ENCODE assay signal across 25 mouse cellular contexts in genomic region chr12:25297960-25298359, GRCm38 (mm10).
DNase-seq lines count a peak whose midpoint lies in the region; ATAC-seq and TF ChIP-seq lines count a peak whose summit lies in the region.
"Had no signal": no experiment of that assay in that cellular context is flagged by ENCODE, and none has a peak within 500 bp of the region (broad histone marks: within the 10 kb centered on the region; RNA-seq: fewer than 3 reads in every experiment).

No protein-coding gene starts in this region.

- no peak for TF ChIP-seq EP300 in heart, postnatal 0 days (IDR thresholded peaks at IDR 0.05; ENCODE audit: low read depth)

- H3K36me3 ChIP-seq in heart, embryonic 12.5 days: no peaks in the 10 kb centered on the region
- no peaks in the 10 kb centered on the region for H3K36me3 ChIP-seq in heart, postnatal 0 days (replicated peaks; ENCODE audit: control insufficient read depth, insufficient read depth, low read length)
- H3K36me3 ChIP-seq: embryonic facial prominence, embryonic 15.5 days; forebrain, embryonic 15.5 days; G1E; hindbrain, embryonic 13.5 days had no signal

- no peaks in the 10 kb centered on the region for H3K27me3 ChIP-seq in heart, embryonic 12.5 days (replicated peaks)
- no peaks in the 10 kb centered on the region for H3K27me3 ChIP-seq in heart, postnatal 0 days (ENCODE audit: control insufficient read depth, insufficient read depth, low read length)
- H3K27me3 ChIP-seq: embryonic facial prominence, embryonic 15.5 days; forebrain, embryonic 15.5 days; hindbrain, embryonic 13.5 days; Patski had no signal

- H3K9ac ChIP-seq in heart, embryonic 12.5 days: no peak overlapping the region
- H3K9ac ChIP-seq in heart, postnatal 0 days (replicated peaks; ENCODE audit: low read depth, low read length): no peak overlapping the region
- H3K9ac ChIP-seq: embryonic facial prominence, embryonic 15.5 days; forebrain, embryonic 15.5 days; hindbrain, embryonic 13.5 days had no signal

- DNase-seq in heart, postnatal 25 days (ENCODE audit: low spot score): no peak
- DNase-seq in heart, postnatal 0 days (ENCODE audit: low spot score): peak; percentile 30
- DNase-seq in heart, adult 18-20 months: no peak
- DNase-seq in testis, postnatal 10 days (ENCODE audit: low spot score): peak; percentile 26
- DNase-seq in testis, postnatal 14 days (ENCODE audit: low spot score): no peak
- DNase-seq in cerebellum, postnatal 25 days: no peak
- DNase-seq: adrenal gland, postnatal 14 days; B cell, adult 2 months; cerebellum, adult 11-12 months; cerebellum, adult 9-10 months; cerebellum, postnatal 36 days; gastrocnemius, postnatal 36 days; heart, adult 2 months; kidney, adult 11 months; kidney, adult 9 months had no signal

- no peak overlapping the region for H3K4me2 ChIP-seq in heart, embryonic 12.5 days
- no peak overlapping the region for H3K4me2 ChIP-seq in heart, postnatal 0 days (ENCODE audit: low read depth, low read length)
- H3K4me2 ChIP-seq: embryonic facial prominence, embryonic 15.5 days; forebrain, embryonic 15.5 days; hindbrain, embryonic 13.5 days had no signal

- no peak for ATAC-seq in heart, embryonic 12.5 days (ENCODE audit: insufficient number of reproducible peaks, low FRiP score)
- ATAC-seq in heart, postnatal 0 days (ENCODE audit: insufficient read depth, low read depth): no peak
- ATAC-seq: activated CD4-positive, CD25-positive, alpha-beta regulatory T cell, adult 4 months; CD4-positive, CD25-positive, alpha-beta regulatory T cell, adult 4 months; forebrain, embryonic 15.5 days; hindbrain, postnatal 0 days; Patski had no signal

- no peaks in the 10 kb centered on the region for H3K9me3 ChIP-seq in heart, embryonic 12.5 days (replicated peaks)
- H3K9me3 ChIP-seq in heart, postnatal 0 days (replicated peaks; ENCODE audit: control insufficient read depth, low read length): no peaks in the 10 kb centered on the region
- H3K9me3 ChIP-seq: embryonic facial prominence, embryonic 15.5 days; forebrain, embryonic 15.5 days; hindbrain, embryonic 13.5 days had no signal

- peaks cover 42% of the 10 kb centered on the region for H3K4me1 ChIP-seq in heart, embryonic 12.5 days (replicated peaks)
- H3K4me1 ChIP-seq in heart, postnatal 0 days (ENCODE audit: control insufficient read depth, insufficient read depth): peaks cover 35% of the 10 kb centered on the region

- peak overlapping the region; percentile 2 for H3K27ac ChIP-seq in heart, embryonic 12.5 days (ENCODE audit: poor library complexity, severe bottlenecking)
- no peak overlapping the region for H3K27ac ChIP-seq in heart, postnatal 0 days (ENCODE audit: low read depth)
- H3K27ac ChIP-seq: embryonic facial prominence, embryonic 15.5 days; forebrain, embryonic 15.5 days; heart, adult 2 months; hindbrain, embryonic 13.5 days; hindbrain, postnatal 0 days had no signal

- TF ChIP-seq CTCF in heart, postnatal 0 days (IDR thresholded peaks at IDR 0.05; ENCODE audit: low read depth): no peak

- no peak overlapping the region for H3K4me3 ChIP-seq in heart, embryonic 12.5 days
- no peak overlapping the region for H3K4me3 ChIP-seq in heart, postnatal 0 days (ENCODE audit: low read depth, low read length)
- H3K4me3 ChIP-seq: embryonic facial prominence, embryonic 15.5 days; erythroblast, embryonic 14.5 days; forebrain, embryonic 15.5 days; heart, adult 2 months; hindbrain, embryonic 13.5 days had no signal

- intact Hi-C loops in heart, postnatal 25 days (cut with DNase I): no loop called here

Comparison
In these comparisons a context has a peak if more than half of its experiments do, and no peak if none do; other contexts are left out.
1. DNase-seq: peak in heart, postnatal 0 days (single experiment) and testis, postnatal 10 days (single experiment); none in heart, postnatal 25 days (single experiment), heart, adult 18-20 months (0 of 2), testis, postnatal 14 days (single experiment) and cerebellum, postnatal 25 days (0 of 2).